Mouse (Mus musculus) lung, adult 2 months (tissue): ENCODE results near the gene Mto1.

Experiments used
- CTCF ChIP-seq: fragments of 200-500 bp; IDR thresholded peaks from 2 replicates; pipeline ENCODE4 v1.5.1; 2011; ENCODE audit warnings: mild to moderate bottlenecking, low read length, control low read depth; ENCODE audit not compliant: insufficient read depth
- POLR2A ChIP-seq: fragments of 200-500 bp; IDR thresholded peaks from 2 replicates; pipeline ENCODE4 v1.6.1; 2011; ENCODE audit warnings: low read depth, mild to moderate bottlenecking, control low read depth, low read length, borderline replicate concordance; ENCODE audit errors: extremely low read depth

DNA sequence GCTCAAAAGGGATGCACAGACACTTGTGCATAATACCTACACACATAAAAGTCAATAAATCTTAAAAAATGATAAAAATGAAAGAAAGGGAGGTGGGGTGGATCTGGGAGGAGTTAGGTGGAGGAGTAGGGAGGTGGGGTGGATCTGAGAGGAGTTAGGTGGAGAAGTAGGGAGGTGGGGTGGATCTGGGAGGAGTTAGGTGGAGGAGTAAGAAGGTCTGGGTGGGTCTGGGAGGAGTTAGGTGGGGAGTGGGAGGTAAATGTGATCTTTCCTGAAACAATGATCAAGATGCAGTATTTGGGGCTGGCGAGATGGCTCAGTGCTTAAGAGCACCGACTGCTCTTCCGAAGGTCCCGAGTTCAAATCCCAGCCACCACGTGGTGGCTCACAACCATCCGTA is 57.2 kb downstream of the Mto1 start:
- no peak for TF ChIP-seq POLR2A
- no peak for TF ChIP-seq CTCF
